Mouse (Mus musculus): Measurements from ENCODE around the gene Smad9. TPM values are rescaled to one million over a fixed set of nuclear protein-coding genes. Genes with fewer than 3 reads are reported as not detected.
A peak's percentile ranks its signal among the peaks of the same experiment; 100 is the strongest.

Gene Smad9
- polyA plus RNA-seq (2014; fragmentation: Nextera tagmentation; extraction: Ambion mirVana), result 2.1 TPM in 2 replicates

DNA sequence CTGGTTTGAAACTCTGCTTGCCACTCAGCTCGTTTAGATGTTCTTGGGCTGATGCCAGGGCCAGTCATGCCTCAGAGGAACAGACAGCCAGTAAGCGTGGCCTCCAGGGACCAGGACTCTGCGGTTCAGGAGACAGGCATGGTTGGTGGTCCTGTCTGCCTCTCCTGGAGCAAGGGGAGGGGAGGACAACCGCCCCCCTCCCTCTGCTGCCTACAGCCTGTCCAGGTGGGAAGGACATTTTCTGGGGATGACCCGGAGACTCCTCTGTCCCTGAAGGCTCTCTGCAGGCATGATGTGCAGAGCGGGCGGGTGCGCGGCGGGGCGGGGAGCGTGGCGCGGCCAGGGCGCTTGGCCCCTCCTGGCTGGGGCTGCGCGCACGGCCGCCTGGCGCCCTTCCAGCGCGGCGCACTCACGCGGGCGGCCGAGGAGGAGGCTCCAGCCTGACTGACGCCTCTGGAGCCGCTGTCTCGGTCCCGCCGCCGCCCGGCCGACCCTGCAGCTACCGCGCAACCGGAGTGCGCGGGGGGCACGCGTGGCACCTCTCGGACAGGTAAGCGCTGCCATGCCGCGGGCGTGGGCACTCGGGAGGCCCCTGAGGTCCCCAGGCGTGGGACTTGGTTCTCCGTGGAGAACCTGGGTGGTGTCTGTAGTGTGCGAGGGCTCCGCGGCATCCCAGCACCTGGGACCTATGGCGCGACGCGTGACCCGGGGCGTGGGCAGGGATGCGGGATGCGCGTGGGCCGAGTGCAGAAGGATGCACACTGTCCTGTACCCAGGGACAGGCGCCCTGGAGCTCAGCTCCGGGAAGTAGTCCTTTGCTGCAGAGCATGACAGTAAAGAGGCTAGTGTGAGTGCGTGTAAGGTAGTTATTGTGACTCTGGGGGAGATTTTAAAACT is at the start of gene Smad9:
TSS of gene Smad9 (plus strand) at position 438 of the 897 bp plus-strand sequence.
- Histone ChIP-seq H3K27me3 (ENCODE audit: control insufficient read depth, insufficient read depth, low read length) (no peaks in the 10 kb centered on the region), H3K9ac (ENCODE audit: low read depth, low read length) (peak within 1 kb of the TSS; percentile 75), H3K4me2 (peak within 1 kb of the TSS; percentile 96), H3K4me1 (ENCODE audit: control insufficient read depth, insufficient read depth, low read length) (0 out of 2 replicates have a peak, but pooled peaks cover 3% of the 10 kb centered on the region), H3K9me3 (replicated peaks; ENCODE audit: control insufficient read depth, low read length) (no peaks in the 10 kb centered on the region), H3K4me3 (ENCODE audit: low read depth, low read length) (peak within 1 kb of the TSS; percentile 69), H3K36me3 (ENCODE audit: control insufficient read depth, insufficient read depth, low read length) (peaks cover 7% of the 10 kb centered on the region), H3K27ac (ENCODE audit: low read depth, low read length) (peak within 1 kb of the TSS; percentile 84)
- WGBS (ENCODE audit: insufficient replicate concordance), result under 1% methylated on average over 61 of the region's 66 CpGs
- peak; percentile 74 for ATAC-seq (replicated peaks; ENCODE audit: insufficient number of reproducible peaks, low FRiP score, low TSS enrichment)

DNA sequence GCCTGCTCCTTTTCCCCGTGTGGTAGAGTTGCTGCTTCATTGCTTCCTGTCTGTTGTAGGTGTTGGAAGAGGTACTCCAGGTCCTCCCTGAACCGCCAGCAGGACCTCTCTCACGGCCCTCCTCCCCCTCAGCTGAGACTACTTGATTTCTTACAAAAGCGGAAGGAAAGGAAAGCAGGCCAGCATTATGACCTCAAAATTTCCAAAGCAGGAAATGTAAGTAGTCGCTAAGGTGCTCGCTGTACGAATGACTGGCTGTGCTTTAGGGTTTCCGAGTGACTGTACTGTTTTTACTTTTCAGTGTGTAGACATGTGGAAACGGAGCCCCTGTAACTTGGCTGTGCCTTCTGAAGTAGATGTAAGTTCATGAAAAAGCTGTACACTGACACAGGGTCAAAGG is 46.4 kb upstream of the Smad9 start:
- Histone ChIP-seq H3K27me3 (ENCODE audit: control insufficient read depth, insufficient read depth, low read length) (no peaks in the 10 kb centered on the region), H3K9me3 (replicated peaks; ENCODE audit: control insufficient read depth, low read length) (no peaks in the 10 kb centered on the region), H3K9ac (ENCODE audit: low read depth, low read length) (no peak overlapping the region), H3K27ac (ENCODE audit: low read depth, low read length) (no peak overlapping the region), H3K4me1 (ENCODE audit: control insufficient read depth, insufficient read depth, low read length) (no peaks in the 10 kb centered on the region), H3K36me3 (ENCODE audit: control insufficient read depth, insufficient read depth, low read length) (peaks cover 29% of the 10 kb centered on the region), H3K4me3 (ENCODE audit: low read depth, low read length) (no peak overlapping the region), H3K4me2 (no peak overlapping the region)
- 69% methylated on average over 9 of the region's 9 CpGs for WGBS (ENCODE audit: insufficient replicate concordance)
- no peak for ATAC-seq (replicated peaks; ENCODE audit: insufficient number of reproducible peaks, low FRiP score, low TSS enrichment)

DNA sequence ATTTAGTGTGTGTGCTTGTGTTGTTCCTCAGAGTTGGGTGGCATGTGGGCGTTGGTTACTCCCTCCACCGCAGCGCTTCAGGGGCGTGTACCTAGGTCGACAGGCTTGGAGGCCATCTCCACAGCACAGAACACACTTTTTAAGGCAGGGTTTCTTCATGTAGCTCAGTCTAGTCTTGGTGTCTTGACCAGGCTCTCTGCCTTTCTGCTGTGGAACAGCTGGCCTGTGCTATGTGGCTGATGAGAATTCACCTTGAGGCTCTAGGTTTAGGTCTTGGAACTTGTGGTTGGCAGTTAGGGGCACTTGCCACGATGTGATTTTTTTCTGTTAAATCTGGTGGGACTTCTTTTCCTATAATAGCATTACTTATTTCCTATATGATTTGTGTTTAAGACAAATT is 41.1 kb upstream of the Smad9 start, which contains the start of gene Gm21958:
TSS of gene Gm21958 (minus strand) at position 101 of the 400 bp plus-strand sequence.
- Histone ChIP-seq H3K9ac (ENCODE audit: low read depth, low read length) (no peak within 1 kb of the TSS), H3K4me2 (no peak within 1 kb of the TSS), H3K9me3 (replicated peaks; ENCODE audit: control insufficient read depth, low read length) (no peaks in the 10 kb centered on the region), H3K4me3 (ENCODE audit: low read depth, low read length) (no peak within 1 kb of the TSS), H3K27ac (ENCODE audit: low read depth, low read length) (no peak within 1 kb of the TSS), H3K27me3 (ENCODE audit: control insufficient read depth, insufficient read depth, low read length) (no peaks in the 10 kb centered on the region), H3K4me1 (ENCODE audit: control insufficient read depth, insufficient read depth, low read length) (no peaks in the 10 kb centered on the region), H3K36me3 (ENCODE audit: control insufficient read depth, insufficient read depth, low read length) (peaks cover 36% of the 10 kb centered on the region)
- no peak for ATAC-seq (replicated peaks; ENCODE audit: insufficient number of reproducible peaks, low FRiP score, low TSS enrichment)
- 88% methylated on average over 6 of the region's 6 CpGs for WGBS (ENCODE audit: insufficient replicate concordance)

DNA sequence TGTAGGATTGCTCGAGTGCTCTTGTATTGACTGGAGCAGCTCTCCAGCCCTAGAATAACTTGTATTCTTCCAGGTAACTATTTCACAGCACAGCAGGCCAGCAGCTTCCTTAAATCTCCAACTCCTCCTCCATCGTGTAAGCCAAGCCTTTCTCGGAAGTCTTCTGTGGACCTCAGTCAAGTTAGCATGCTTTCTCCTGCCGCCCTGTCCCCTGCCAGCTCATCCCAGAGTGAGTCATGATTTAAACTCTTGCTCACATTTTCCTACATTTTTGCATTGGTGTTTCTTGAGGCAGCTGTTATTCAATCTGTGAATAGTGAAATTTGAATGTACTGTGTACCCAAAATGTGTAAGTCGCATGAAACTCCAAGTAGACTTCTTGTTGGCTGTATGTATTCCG is 39.9 kb upstream of the Smad9 start:
- H3K4me3 ChIP-seq (ENCODE audit: low read depth, low read length), result no peak overlapping the region
- H3K9me3 ChIP-seq (replicated peaks; ENCODE audit: control insufficient read depth, low read length), result no peaks in the 10 kb centered on the region

DNA sequence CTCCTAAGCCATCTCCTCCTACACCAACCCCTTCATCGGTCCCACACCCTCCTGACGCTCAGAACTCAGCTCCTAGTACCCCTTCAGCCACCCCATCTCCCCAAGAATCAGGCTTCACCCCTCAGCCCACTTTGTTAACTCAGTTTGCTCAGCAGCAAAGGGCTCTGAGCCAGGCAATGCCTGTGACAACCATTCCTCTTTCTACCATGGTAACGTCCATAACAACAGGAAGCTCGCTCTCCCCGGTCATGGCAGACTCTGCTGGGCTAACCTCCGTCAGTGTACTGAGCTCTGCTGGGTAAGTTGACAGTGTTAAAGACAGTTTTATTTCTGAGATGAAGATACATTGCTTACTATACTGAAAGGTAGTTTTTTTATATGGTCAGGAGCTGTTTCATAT is 38.0 kb upstream of the Smad9 start:
- H3K4me3 ChIP-seq (ENCODE audit: low read depth, low read length), result no peak overlapping the region
- ATAC-seq (replicated peaks; ENCODE audit: insufficient number of reproducible peaks, low FRiP score, low TSS enrichment), result no peak
- no peaks in the 10 kb centered on the region for H3K4me1 ChIP-seq (ENCODE audit: control insufficient read depth, insufficient read depth, low read length)
- no peak overlapping the region for H3K9ac ChIP-seq (ENCODE audit: low read depth, low read length)
- WGBS (ENCODE audit: insufficient replicate concordance), result 86% methylated on average over 6 of the region's 6 CpGs
- H3K27ac ChIP-seq (ENCODE audit: low read depth, low read length), result no peak overlapping the region
- H3K4me2 ChIP-seq, result no peak overlapping the region
- no peaks in the 10 kb centered on the region for H3K27me3 ChIP-seq (ENCODE audit: control insufficient read depth, insufficient read depth, low read length)
- peaks cover 33% of the 10 kb centered on the region for H3K36me3 ChIP-seq (ENCODE audit: control insufficient read depth, insufficient read depth, low read length)
- H3K9me3 ChIP-seq (replicated peaks; ENCODE audit: control insufficient read depth, low read length), result no peaks in the 10 kb centered on the region

More for the DNA sequence above, 39.9 kb upstream of the Smad9 start:
- Histone ChIP-seq H3K27me3 (ENCODE audit: control insufficient read depth, insufficient read depth, low read length) (no peaks in the 10 kb centered on the region), H3K9ac (ENCODE audit: low read depth, low read length) (no peak overlapping the region), H3K36me3 (ENCODE audit: control insufficient read depth, insufficient read depth, low read length) (peaks cover 30% of the 10 kb centered on the region), H3K27ac (ENCODE audit: low read depth, low read length) (no peak overlapping the region), H3K4me1 (ENCODE audit: control insufficient read depth, insufficient read depth, low read length) (no peaks in the 10 kb centered on the region), H3K4me2 (no peak overlapping the region)
- no peak for ATAC-seq (replicated peaks; ENCODE audit: insufficient number of reproducible peaks, low FRiP score, low TSS enrichment)
- WGBS (ENCODE audit: insufficient replicate concordance), result 89% methylated on average over 6 of the region's 6 CpGs

DNA sequence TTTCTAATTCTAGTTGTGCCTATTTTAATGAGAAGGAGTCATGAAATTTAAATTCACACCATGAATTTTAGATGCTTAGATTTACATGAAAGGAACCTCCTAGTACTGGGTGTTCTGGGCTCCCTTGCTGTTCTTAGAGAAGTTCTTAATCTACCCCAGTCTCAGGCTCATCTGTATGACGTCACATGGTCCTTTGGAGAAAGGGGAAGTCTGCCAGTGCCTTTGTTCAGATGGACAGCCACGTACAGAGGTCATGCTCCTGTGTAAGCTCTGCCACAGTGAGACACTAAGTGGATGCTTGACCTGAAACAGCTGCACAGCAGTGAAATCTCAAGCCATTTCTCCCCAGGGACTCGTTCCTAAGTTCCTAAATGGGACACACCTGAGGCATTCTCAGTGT is 36.4 kb upstream of the Smad9 start:
- WGBS (ENCODE audit: insufficient replicate concordance), result 70% methylated on average over 3 of the region's 3 CpGs
- Histone ChIP-seq H3K27me3 (ENCODE audit: control insufficient read depth, insufficient read depth, low read length) (no peaks in the 10 kb centered on the region), H3K9me3 (replicated peaks; ENCODE audit: control insufficient read depth, low read length) (no peaks in the 10 kb centered on the region), H3K4me2 (no peak overlapping the region), H3K9ac (ENCODE audit: low read depth, low read length) (no peak overlapping the region), H3K27ac (ENCODE audit: low read depth, low read length) (no peak overlapping the region), H3K4me3 (ENCODE audit: low read depth, low read length) (no peak overlapping the region), H3K4me1 (ENCODE audit: control insufficient read depth, insufficient read depth, low read length) (no peaks in the 10 kb centered on the region), H3K36me3 (ENCODE audit: control insufficient read depth, insufficient read depth, low read length) (peaks cover 33% of the 10 kb centered on the region)
- ATAC-seq (replicated peaks; ENCODE audit: insufficient number of reproducible peaks, low FRiP score, low TSS enrichment), result no peak

DNA sequence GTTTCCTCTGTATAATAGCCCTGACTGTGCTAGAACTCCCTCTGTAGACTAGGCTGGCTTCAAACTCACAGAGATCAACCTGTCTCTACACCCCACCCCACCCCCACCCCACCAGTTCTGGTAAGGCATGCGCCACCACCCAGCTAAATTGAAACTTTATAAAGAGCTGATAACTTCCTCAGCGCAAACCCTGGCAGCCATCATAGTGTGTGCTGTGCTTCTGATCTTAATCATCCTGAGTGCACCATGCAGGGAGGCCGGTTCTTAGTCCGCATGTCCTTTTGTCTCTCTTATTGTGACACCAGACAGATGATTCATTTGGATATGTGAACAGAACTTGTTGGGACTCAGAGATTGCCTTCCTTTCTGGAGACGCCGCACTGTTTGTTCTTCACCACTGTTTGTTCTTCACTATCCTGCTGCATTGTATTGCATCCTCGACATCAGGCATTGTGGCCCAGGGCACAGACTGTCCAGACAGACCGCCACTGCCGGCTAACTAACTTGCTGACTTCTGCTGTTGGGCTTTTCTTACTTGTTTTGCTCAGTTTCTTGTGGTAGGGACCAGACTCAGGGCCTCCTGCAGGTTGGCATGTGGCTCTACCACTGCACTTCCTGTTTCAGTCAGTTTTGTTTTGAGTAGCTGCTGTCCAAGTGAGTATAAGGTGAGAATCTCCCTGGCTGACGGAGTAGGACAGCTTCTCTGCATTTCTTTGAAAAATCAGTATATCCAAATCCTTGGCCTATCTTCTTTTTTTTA is 31.5 kb upstream of the Smad9 start:
- 88% methylated on average over 10 of the region's 10 CpGs for WGBS (ENCODE audit: insufficient replicate concordance)
- H3K9ac ChIP-seq (ENCODE audit: low read depth, low read length), result no peak overlapping the region
- ATAC-seq (replicated peaks; ENCODE audit: insufficient number of reproducible peaks, low FRiP score, low TSS enrichment), result no peak
- peaks cover 30% of the 10 kb centered on the region for H3K36me3 ChIP-seq (ENCODE audit: control insufficient read depth, insufficient read depth, low read length)
- H3K9me3 ChIP-seq (replicated peaks; ENCODE audit: control insufficient read depth, low read length), result no peaks in the 10 kb centered on the region
- no peak overlapping the region for H3K4me3 ChIP-seq (ENCODE audit: low read depth, low read length)
- H3K27ac ChIP-seq (ENCODE audit: low read depth, low read length), result no peak overlapping the region
- H3K4me2 ChIP-seq, result no peak overlapping the region
- no peaks in the 10 kb centered on the region for H3K4me1 ChIP-seq (ENCODE audit: control insufficient read depth, insufficient read depth, low read length)
- H3K27me3 ChIP-seq (ENCODE audit: control insufficient read depth, insufficient read depth, low read length), result no peaks in the 10 kb centered on the region

DNA sequence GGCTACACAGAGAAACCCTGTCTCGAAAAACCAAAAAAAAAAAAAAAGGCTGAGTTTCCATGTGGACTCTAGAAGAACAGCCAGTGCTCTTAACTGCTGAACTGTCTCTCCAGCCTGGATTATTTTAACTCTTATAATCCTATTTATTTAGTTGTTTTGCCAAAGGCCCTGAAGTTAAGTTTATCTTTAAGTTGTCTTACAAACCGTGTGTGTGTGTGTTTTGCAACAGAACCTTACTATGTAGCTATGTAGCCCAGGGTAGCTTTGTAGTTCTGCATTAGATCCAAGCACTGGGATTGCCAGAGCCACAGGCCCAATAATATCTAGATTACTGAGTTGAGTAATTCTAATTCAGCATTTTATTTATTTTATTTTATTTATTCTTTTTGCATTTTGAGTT is 30.0 kb upstream of the Smad9 start:
- peaks cover 30% of the 10 kb centered on the region for H3K36me3 ChIP-seq (ENCODE audit: control insufficient read depth, insufficient read depth, low read length)
- H3K4me1 ChIP-seq (ENCODE audit: control insufficient read depth, insufficient read depth, low read length), result no peaks in the 10 kb centered on the region
- ATAC-seq (replicated peaks; ENCODE audit: insufficient number of reproducible peaks, low FRiP score, low TSS enrichment), result no peak
- H3K4me2 ChIP-seq, result no peak overlapping the region
- no peak overlapping the region for H3K4me3 ChIP-seq (ENCODE audit: low read depth, low read length)
- 72% methylated on average over 2 of the region's 2 CpGs for WGBS (ENCODE audit: insufficient replicate concordance)
- H3K27ac ChIP-seq (ENCODE audit: low read depth, low read length), result no peak overlapping the region
- H3K9ac ChIP-seq (ENCODE audit: low read depth, low read length), result no peak overlapping the region
- no peaks in the 10 kb centered on the region for H3K9me3 ChIP-seq (replicated peaks; ENCODE audit: control insufficient read depth, low read length)
- no peaks in the 10 kb centered on the region for H3K27me3 ChIP-seq (ENCODE audit: control insufficient read depth, insufficient read depth, low read length)

All from heart, embryonic 11.5 days (tissue).